Mouse (Mus musculus): Measurements from ENCODE around the gene Tmem50a. TPM values are rescaled to one million over a fixed set of nuclear protein-coding genes. Genes with fewer than 3 reads are reported as not detected.

Gene Tmem50a
- polyA plus RNA-seq, 1 experiment from 2014 or later, result 188 TPM

DNA sequence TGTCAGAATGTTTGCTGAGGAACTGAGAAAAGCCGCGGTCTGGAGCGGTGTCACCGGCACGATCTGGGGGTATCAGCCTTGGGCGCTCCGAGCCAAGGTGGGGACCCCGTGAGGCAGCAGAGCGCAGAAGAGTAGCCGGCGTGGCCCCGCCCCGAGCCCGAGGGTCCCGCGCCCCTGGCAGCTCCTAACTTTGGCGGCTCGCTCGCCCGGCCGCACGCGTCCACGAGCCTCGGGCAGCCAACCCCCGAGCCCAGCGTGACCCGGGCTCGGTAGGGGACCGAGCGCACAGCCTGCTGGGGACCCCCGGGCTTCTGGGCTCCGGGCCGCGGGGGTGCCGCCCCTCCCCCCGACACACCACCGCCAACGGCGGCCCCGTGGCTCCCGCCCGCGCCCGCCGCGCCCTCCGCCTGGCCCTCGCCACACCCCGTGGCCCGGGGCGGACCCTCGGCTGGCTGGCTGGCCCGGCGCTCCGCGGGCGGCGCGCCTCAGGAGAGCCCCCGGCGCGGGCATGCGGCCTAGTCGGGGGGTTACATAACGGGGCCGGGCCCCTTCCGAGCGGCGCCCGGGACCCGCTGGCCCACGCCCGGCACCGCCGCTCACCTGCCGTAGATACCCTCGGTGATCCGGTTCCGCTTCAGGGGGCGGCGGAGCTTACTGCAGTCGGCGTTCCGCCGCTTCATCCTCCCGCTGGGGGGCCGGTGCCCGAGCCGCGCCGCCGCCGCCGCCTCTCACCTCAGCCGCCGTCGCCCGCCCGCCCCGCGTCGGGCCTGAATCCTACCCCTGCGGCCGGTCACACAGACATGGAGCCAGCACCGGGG is 62.2 kb downstream of the Tmem50a start:
- under 1% methylated on average over 59 of the region's 106 CpGs for WGBS
- Histone ChIP-seq H3K9me3 (ENCODE audit: control insufficient read depth, low read length) (no peaks in the 10 kb centered on the region), H3K9ac (ENCODE audit: low read length) (peak overlapping the region; percentile 94), H3K4me2 (ENCODE audit: low read depth, low read length) (peak overlapping the region; percentile 91), H3K4me1 (replicated peaks; ENCODE audit: control insufficient read depth, insufficient read depth, low read length) (peaks cover 44% of the 10 kb centered on the region), H3K27ac (ENCODE audit: low read length) (peak overlapping the region; percentile 82), H3K4me3 (ENCODE audit: low read length) (peak overlapping the region; percentile 97), H3K27me3 (ENCODE audit: control insufficient read depth, insufficient read depth, low read depth, low read length) (no peaks in the 10 kb centered on the region), H3K36me3 (ENCODE audit: control insufficient read depth, insufficient read depth, low read length) (no peaks in the 10 kb centered on the region)
- peak; percentile 37 for ATAC-seq (ENCODE audit: low read depth)

DNA sequence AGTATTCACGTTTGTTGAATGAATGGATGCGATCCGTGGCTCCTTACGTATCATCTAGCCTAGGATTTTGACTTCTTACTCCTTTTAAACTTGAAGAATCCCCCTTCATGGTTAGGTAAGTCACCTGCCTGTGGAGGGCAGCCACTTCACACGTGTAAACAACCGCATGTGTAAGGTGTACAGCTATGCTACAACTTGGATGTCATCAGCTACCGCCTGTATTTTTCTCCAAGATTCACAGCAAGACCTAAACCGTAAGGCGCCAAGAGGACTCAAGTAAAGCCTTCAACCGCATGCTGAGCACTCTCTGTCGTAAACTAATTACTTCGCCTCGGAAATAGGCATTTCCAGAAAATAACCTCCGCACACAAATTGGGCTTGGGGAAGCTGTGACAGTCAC is 62.9 kb downstream of the Tmem50a start:
- Histone ChIP-seq H3K9ac (ENCODE audit: low read length) (peak overlapping the region; percentile 94), H3K4me2 (ENCODE audit: low read depth, low read length) (peak overlapping the region; percentile 91), H3K27me3 (ENCODE audit: control insufficient read depth, insufficient read depth, low read depth, low read length) (no peaks in the 10 kb centered on the region), H3K4me3 (ENCODE audit: low read length) (peak overlapping the region; percentile 97), H3K27ac (ENCODE audit: low read length) (no peak overlapping the region), H3K9me3 (ENCODE audit: control insufficient read depth, low read length) (no peaks in the 10 kb centered on the region), H3K4me1 (replicated peaks; ENCODE audit: control insufficient read depth, insufficient read depth, low read length) (peaks cover 48% of the 10 kb centered on the region), H3K36me3 (ENCODE audit: control insufficient read depth, insufficient read depth, low read length) (no peaks in the 10 kb centered on the region)
- 13% methylated on average over 14 of the region's 14 CpGs for WGBS
- no peak for ATAC-seq (ENCODE audit: low read depth)

DNA sequence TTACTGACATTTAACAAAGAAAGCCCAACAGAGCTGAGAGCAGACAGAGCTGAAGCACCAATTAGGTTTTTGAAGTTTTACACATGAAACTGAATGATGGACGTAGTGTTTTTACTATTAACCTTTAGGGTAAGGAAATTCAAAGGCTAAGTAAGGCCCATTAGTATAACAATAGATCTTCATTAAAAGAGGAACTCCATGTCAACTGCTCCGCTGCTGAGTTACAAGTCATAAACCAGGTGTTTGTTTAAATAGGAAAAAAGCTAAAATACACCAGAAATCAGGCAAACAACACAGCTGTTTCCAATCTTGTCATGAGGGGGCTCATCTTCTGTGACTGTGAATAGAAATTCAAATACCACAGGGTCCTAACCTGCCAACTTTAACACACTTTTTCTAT is 63.6 kb downstream of the Tmem50a start:
- H3K9ac ChIP-seq (ENCODE audit: low read length), result no peak overlapping the region
- no peaks in the 10 kb centered on the region for H3K9me3 ChIP-seq (ENCODE audit: control insufficient read depth, low read length)
- no peak overlapping the region for H3K27ac ChIP-seq (ENCODE audit: low read length)
- peaks cover 52% of the 10 kb centered on the region for H3K4me1 ChIP-seq (replicated peaks; ENCODE audit: control insufficient read depth, insufficient read depth, low read length)
- ATAC-seq (ENCODE audit: low read depth), result no peak
- H3K36me3 ChIP-seq (ENCODE audit: control insufficient read depth, insufficient read depth, low read length), result no peaks in the 10 kb centered on the region
- no peak overlapping the region for H3K4me3 ChIP-seq (ENCODE audit: low read length)
- H3K27me3 ChIP-seq (ENCODE audit: control insufficient read depth, insufficient read depth, low read depth, low read length), result no peaks in the 10 kb centered on the region
- 74% methylated on average over 2 of the region's 2 CpGs for WGBS
- H3K4me2 ChIP-seq (ENCODE audit: low read depth, low read length), result peak overlapping the region; percentile 91; the same call in 1 of the 2 replicates

DNA sequence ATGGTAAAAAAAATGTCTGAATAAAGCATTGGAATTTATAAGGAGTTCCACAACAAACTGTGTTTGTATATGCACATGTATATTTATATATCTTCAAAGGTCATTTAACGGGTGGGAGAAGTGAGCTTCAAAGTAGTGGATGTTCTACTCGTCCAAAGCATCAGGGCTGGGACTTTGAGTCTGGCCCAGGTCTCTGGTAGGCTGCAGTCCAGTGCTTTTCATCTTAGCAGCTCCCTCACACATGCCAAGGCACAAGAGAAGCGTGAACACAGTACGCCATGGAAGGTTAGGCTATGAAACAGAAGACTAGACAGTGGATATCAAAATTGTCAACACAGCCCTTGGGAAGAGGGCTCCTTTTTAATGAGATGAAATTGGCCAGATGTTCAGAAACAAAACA is 64.3 kb downstream of the Tmem50a start:
- no peaks in the 10 kb centered on the region for H3K27me3 ChIP-seq (ENCODE audit: control insufficient read depth, insufficient read depth, low read depth, low read length)
- ATAC-seq (ENCODE audit: low read depth), result no peak
- no peak overlapping the region for H3K27ac ChIP-seq (ENCODE audit: low read length)
- H3K4me2 ChIP-seq (ENCODE audit: low read depth, low read length), result no peak overlapping the region
- H3K9ac ChIP-seq (ENCODE audit: low read length), result no peak overlapping the region
- no peaks in the 10 kb centered on the region for H3K36me3 ChIP-seq (ENCODE audit: control insufficient read depth, insufficient read depth, low read length)
- no peaks in the 10 kb centered on the region for H3K9me3 ChIP-seq (ENCODE audit: control insufficient read depth, low read length)
- whole genome bisulfite sequencing, result 65% methylated on average over 4 of the region's 4 CpGs
- no peak overlapping the region for H3K4me3 ChIP-seq (ENCODE audit: low read length)
- H3K4me1 ChIP-seq (replicated peaks; ENCODE audit: control insufficient read depth, insufficient read depth, low read length), result peaks cover 50% of the 10 kb centered on the region

Other genes with a start within 250 kb of the Tmem50a start
- 1.9 and 2.1 TPM in 2 replicates for gene Man1c1, start 210.7 kb downstream of the Tmem50a start, polyA plus RNA-seq (2015; fragmentation: Nextera tagmentation; extraction: Ambion mirVana)
- 25.2 and 27.7 TPM in 2 replicates for gene Ldlrap1, start 147.0 kb downstream of the Tmem50a start, polyA plus RNA-seq (2015; fragmentation: Nextera tagmentation; extraction: Ambion mirVana)
- gene Maco1, start 61.7 kb downstream of the Tmem50a start, polyA plus RNA-seq (2015; fragmentation: Nextera tagmentation; extraction: Ambion mirVana), result 35.9 and 36.3 TPM in 2 replicates
- gene Rhd, start 50.5 kb downstream of the Tmem50a start, polyA plus RNA-seq (2015; fragmentation: Nextera tagmentation; extraction: Ambion mirVana), result 2.0 and 6.2 TPM in 2 replicates
- gene Rsrp1, start 8.6 kb upstream of the Tmem50a start, polyA plus RNA-seq (2015; fragmentation: Nextera tagmentation; extraction: Ambion mirVana), result 454 and 489 TPM in 2 replicates
- 82.0 and 87.7 TPM in 2 replicates for gene Syf2, start 15.9 kb upstream of the Tmem50a start, polyA plus RNA-seq (2015; fragmentation: Nextera tagmentation; extraction: Ambion mirVana)
- 0.16 and 0.19 TPM in 2 replicates for gene Runx3, start 205.6 kb upstream of the Tmem50a start, polyA plus RNA-seq (2015; fragmentation: Nextera tagmentation; extraction: Ambion mirVana)

Measured in lung, embryonic 16.5 days (tissue).